Mouse (Mus musculus) heart, postnatal 0 days (tissue): ENCODE measurements at regions not wholly inside any gene's neighbourhood (a gene's known extent, or its start where the extent isn't known, plus 50 kb on each side); places are given as distances from the start of the nearest gene placed in this dataset.

Source experiments
- CTCF ChIP-seq: IDR thresholded peaks from 2 replicates; pipeline ENCODE4 v1.5.1; 2016; ENCODE audit warnings: antibody characterized with exemption, control low read depth, low read depth
- EP300 ChIP-seq: IDR thresholded peaks from 2 replicates; pipeline ENCODE4 v1.6.1; 2016; ENCODE audit warnings: antibody characterized with exemption, low read depth

- TF ChIP-seq CTCF (no peak), EP300 (no peak)
Measured at GRCm38 (mm10) chr15:93686385-93686784, 90.7 kb upstream of the Prickle1 start.
